Mouse (Mus musculus): Measurements from ENCODE around the gene Sgf29.

Sgf29 gene

GRCm38 (mm10) chr7:126707442-126708174 is 58.5 kb downstream of the Sgf29 start, which contains the start of gene Coro1a:
Coro1a (minus strand) TSS chr7:126707787.
- DNase-seq (ENCODE audit: low spot score in 2 of 2), result peak in 1 of 2 experiments; percentile 67

GRCm38 (mm10) chr7:126708175-126708952 is 59.3 kb downstream of the Sgf29 start:
- DNase-seq (ENCODE audit: low spot score in 2 of 2), result no peak

GRCm38 (mm10) chr7:126710266-126710665 is 61.2 kb downstream of the Sgf29 start:
- DNase-seq (ENCODE audit: low spot score in 2 of 2), result no peak

GRCm38 (mm10) chr7:126711910-126712309 is 62.8 kb downstream of the Sgf29 start:
- DNase-seq (ENCODE audit: low spot score in 2 of 2), result no peak

- DNase-seq (ENCODE audit: low spot score in 2 of 2), result no peak
Observed at GRCm38 (mm10) chr7:126715679-126716078, 66.6 kb downstream of the Sgf29 start.

- DNase-seq (ENCODE audit: low spot score in 2 of 2), result no peak
Observed at GRCm38 (mm10) chr7:126717566-126717965, 68.5 kb downstream of the Sgf29 start.

GRCm38 (mm10) chr7:126718787-126719337 is 69.8 kb downstream of the Sgf29 start:
- DNase-seq (ENCODE audit: low spot score in 2 of 2), result no peak

- DNase-seq (ENCODE audit: low spot score in 2 of 2), result no peak
Observed at GRCm38 (mm10) chr7:126721635-126722034, 72.5 kb downstream of the Sgf29 start.

Data from spleen, postnatal 10 days (tissue).